Mouse (Mus musculus) myocyte (in vitro differentiated cells): ENCODE data around the gene Negr1. TPM values are rescaled to one million over a fixed set of nuclear protein-coding genes. Genes with fewer than 3 reads are reported as not detected.

Experiments
- H3K27me3 ChIP-seq: one replicate; pipeline ENCODE4 v1.6.1; 2011; ENCODE audit not compliant: control insufficient read depth, insufficient read depth, insufficient read length
- H3K36me3 ChIP-seq: one replicate; pipeline ENCODE4 v1.6.1; 2011; ENCODE audit not compliant: control insufficient read depth, insufficient read depth
- H3K4me2 ChIP-seq: one replicate; pipeline ENCODE4 v1.6.1; 2011; ENCODE audit warnings: low read depth, control low read depth
- H3K4me3 ChIP-seq: one replicate; pipeline ENCODE4 v1.5.1; 2011; ENCODE audit warnings: mild to moderate bottlenecking, control low read depth, moderate library complexity
- H3K79me2 ChIP-seq: one replicate; pipeline ENCODE4 v1.6.1; 2011; ENCODE audit not compliant: control insufficient read depth, insufficient read depth
- H3ac ChIP-seq: one replicate; pipeline ENCODE4 v1.6.1; 2011; ENCODE audit not compliant: control insufficient read depth, insufficient read length
- CEBPB ChIP-seq: IDR thresholded peaks from 2 replicates; pipeline ENCODE4 v1.6.1; 2011; ENCODE audit warnings: mild to moderate bottlenecking, moderate library complexity; ENCODE audit not compliant: poor library complexity, insufficient read depth, severe bottlenecking
- E2F4 ChIP-seq: IDR thresholded peaks from one replicate; pipeline ENCODE4 v1.6.1; 2011; ENCODE audit warnings: mild to moderate bottlenecking, control low read depth, moderate library complexity; ENCODE audit not compliant: insufficient read depth
- MAX ChIP-seq: IDR thresholded peaks from one replicate; pipeline ENCODE4 v1.6.1; 2011; ENCODE audit warnings: low read depth, mild to moderate bottlenecking, control low read depth
- MYOD1 ChIP-seq, 3 experiments: IDR thresholded peaks; one replicate each; pipeline ENCODE4 v1.6.1; 2011; ENCODE audit warnings: control low read depth in 2 of 3, low read depth in 2 of 3, mild to moderate bottlenecking in 2 of 3, moderate library complexity in 1 of 3; ENCODE audit not compliant: insufficient read length in 2 of 3, control insufficient read depth in 1 of 3
- MYOG ChIP-seq, 3 experiments: IDR thresholded peaks; one replicate each; pipeline ENCODE4 v1.6.1; 2011; ENCODE audit warnings: control low read depth in 2 of 3, low read depth in 2 of 3, mild to moderate bottlenecking in 2 of 3; ENCODE audit not compliant: insufficient read length in 2 of 3, control insufficient read depth in 1 of 3, insufficient read depth in 1 of 3
- POLR2A ChIP-seq: IDR thresholded peaks from one replicate; pipeline ENCODE4 v1.6.1; 2011; ENCODE audit warnings: low read depth, mild to moderate bottlenecking, control low read depth, moderate library complexity; ENCODE audit not compliant: insufficient read length
- POLR2AphosphoS2 ChIP-seq: IDR thresholded peaks from one replicate; pipeline ENCODE4 v1.6.1; 2011; ENCODE audit warnings: low read depth, control low read depth; ENCODE audit not compliant: insufficient read length
- REST ChIP-seq: IDR thresholded peaks from one replicate; pipeline ENCODE4 v1.6.1; 2011; ENCODE audit warnings: mild to moderate bottlenecking, control low read depth, moderate library complexity; ENCODE audit not compliant: insufficient read depth, insufficient read length
- SRF ChIP-seq: IDR thresholded peaks from one replicate; pipeline ENCODE4 v1.6.1; 2011; ENCODE audit warnings: low read depth; ENCODE audit not compliant: control insufficient read depth, insufficient read length
- TCF12 ChIP-seq: IDR thresholded peaks from one replicate; pipeline ENCODE4 v1.6.1; 2011; ENCODE audit warnings: mild to moderate bottlenecking, control low read depth; ENCODE audit not compliant: poor library complexity, insufficient read depth, severe bottlenecking
- TCF3 ChIP-seq: IDR thresholded peaks from one replicate; pipeline ENCODE4 v1.6.1; 2011; ENCODE audit warnings: low read depth, control low read depth; ENCODE audit not compliant: insufficient read length
- USF1 ChIP-seq: IDR thresholded peaks from one replicate; pipeline ENCODE4 v1.6.1; 2011; ENCODE audit warnings: low read depth, mild to moderate bottlenecking, control low read depth, moderate library complexity
- polyA plus RNA-seq: library from polyadenylated mRNA; unstranded; fragments of >200 nt; fragmentation: generic; extraction: Trizol; gene quantifications from one replicate; pipeline ENCODE4 v1.2.1, GENCODE M21; 2012; ENCODE audit warnings: missing spikeins

Negr1 gene
- polyA plus RNA-seq, 1 experiment = 0.01 TPM

GRCm38 (mm10) chr3:156794610-156795009 lies 233.0 kb downstream of the Negr1 start:
- no peak for TF ChIP-seq MYOG (IDR thresholded peaks at IDR 0.05; ENCODE audit: control insufficient read depth in 1 of 3, insufficient read depth in 1 of 3, insufficient read length in 2 of 3, low read depth in 2 of 3)
- no peak for TF ChIP-seq TCF12
- TF ChIP-seq REST = no peak
- no peak for TF ChIP-seq TCF3
- TF ChIP-seq MYOD1 (IDR thresholded peaks at IDR 0.05; ENCODE audit: control insufficient read depth in 1 of 3, insufficient read length in 2 of 3, low read depth in 2 of 3) = no peak
- no peak for TF ChIP-seq USF1
- TF ChIP-seq SRF = no peak
- no peak for TF ChIP-seq POLR2AphosphoS2
- TF ChIP-seq CEBPB = no peak
- TF ChIP-seq E2F4 = no peak
- TF ChIP-seq POLR2A = no peak
- TF ChIP-seq MAX = no peak
- H3K4me3 ChIP-seq = no peak overlapping the region
- H3K79me2 ChIP-seq = no peaks in the 10 kb centered on the region
- no peaks in the 10 kb centered on the region for H3K36me3 ChIP-seq
- no peaks in the 10 kb centered on the region for H3K27me3 ChIP-seq
- H3K4me2 ChIP-seq = no peak overlapping the region
- H3ac ChIP-seq = no peak overlapping the region

- TF ChIP-seq MAX (no peak), CEBPB (no peak), MYOG (IDR thresholded peaks at IDR 0.05; ENCODE audit: control insufficient read depth in 1 of 3, insufficient read depth in 1 of 3, insufficient read length in 2 of 3, low read depth in 2 of 3) (no peak), TCF3 (no peak), REST (no peak), POLR2A (no peak), SRF (no peak), TCF12 (no peak), USF1 (no peak), MYOD1 (IDR thresholded peaks at IDR 0.05; ENCODE audit: control insufficient read depth in 1 of 3, insufficient read length in 2 of 3, low read depth in 2 of 3) (no peak), POLR2AphosphoS2 (no peak), E2F4 (no peak)
- Histone ChIP-seq H3K4me3 (no peak overlapping the region), H3ac (no peak overlapping the region), H3K36me3 (no peaks in the 10 kb centered on the region), H3K27me3 (no peaks in the 10 kb centered on the region), H3K79me2 (no peaks in the 10 kb centered on the region), H3K4me2 (no peak overlapping the region)
These were observed 234.6 kb downstream of the Negr1 start for GRCm38 (mm10) chr3:156796061-156796691.

GRCm38 (mm10) chr3:156799228-156799627 lies 237.6 kb downstream of the Negr1 start:
- no peak overlapping the region for H3K4me3 ChIP-seq
- no peaks in the 10 kb centered on the region for H3K27me3 ChIP-seq
- H3K36me3 ChIP-seq = no peaks in the 10 kb centered on the region
- H3K79me2 ChIP-seq = no peaks in the 10 kb centered on the region
- H3K4me2 ChIP-seq = no peak overlapping the region
- TF ChIP-seq MYOD1 (IDR thresholded peaks at IDR 0.05; ENCODE audit: control insufficient read depth in 1 of 3, insufficient read length in 2 of 3, low read depth in 2 of 3) (no peak), REST (no peak), E2F4 (no peak), TCF3 (no peak), POLR2A (no peak)
- no peak overlapping the region for H3ac ChIP-seq

GRCm38 (mm10) chr3:156809836-156810235 lies 248.2 kb downstream of the Negr1 start:
- Histone ChIP-seq H3K36me3 (no peaks in the 10 kb centered on the region), H3K27me3 (no peaks in the 10 kb centered on the region), H3ac (no peak overlapping the region), H3K4me2 (no peak overlapping the region), H3K4me3 (no peak overlapping the region), H3K79me2 (no peaks in the 10 kb centered on the region)
- TF ChIP-seq SRF = no peak
- no peak for TF ChIP-seq POLR2A
- TF ChIP-seq USF1 = no peak
- no peak for TF ChIP-seq POLR2AphosphoS2

- Histone ChIP-seq H3ac (no peak overlapping the region), H3K36me3 (no peaks in the 10 kb centered on the region), H3K4me2 (no peak overlapping the region), H3K27me3 (no peaks in the 10 kb centered on the region), H3K4me3 (no peak overlapping the region), H3K79me2 (no peaks in the 10 kb centered on the region)
- TF ChIP-seq MYOG (IDR thresholded peaks at IDR 0.05; ENCODE audit: control insufficient read depth in 1 of 3, insufficient read depth in 1 of 3, insufficient read length in 2 of 3, low read depth in 2 of 3) = no peak
- TF ChIP-seq POLR2AphosphoS2 = no peak
- TF ChIP-seq POLR2A = no peak
- no peak for TF ChIP-seq MYOD1 (IDR thresholded peaks at IDR 0.05; ENCODE audit: control insufficient read depth in 1 of 3, insufficient read length in 2 of 3, low read depth in 2 of 3)
- TF ChIP-seq TCF12 = no peak
- TF ChIP-seq USF1 = no peak
These were observed 255.3 kb downstream of the Negr1 start for GRCm38 (mm10) chr3:156816938-156817337.
